Mouse (Mus musculus) E14TG2a.4 (cell line): Measurements from ENCODE around the gene Il11ra1.
"Not testable (repeated sequence)": the region's sequence is repeated elsewhere in the genome, so short reads cannot be mapped to it uniquely, and the experiment has no call there.

Experiments used
- H3K27me3 ChIP-seq: 2 replicates; pipeline ENCODE4 v1.6.1; 2014; ENCODE audit warnings: low read length, control low read depth; ENCODE audit not compliant: insufficient read depth
- H3K36me3 ChIP-seq: 2 replicates; pipeline ENCODE4 v1.6.1; 2014; ENCODE audit warnings: low read length, control low read depth; ENCODE audit not compliant: insufficient read depth
- H3K4me1 ChIP-seq: replicated peaks from 2 replicates; pipeline ENCODE4 v1.6.1; 2014; ENCODE audit warnings: low read depth, low read length, control low read depth
- H3K4me3 ChIP-seq: replicated peaks from 2 replicates; pipeline ENCODE4 v1.5.1; 2014; ENCODE audit warnings: mild to moderate bottlenecking, low read length
- H3K9me3 ChIP-seq: 2 replicates; pipeline ENCODE4 v1.6.1; 2014; ENCODE audit warnings: low read length, control low read depth
- CTCF ChIP-seq: conservative IDR thresholded peaks from 2 replicates; pipeline ENCODE4 v1.5.1; 2014; ENCODE audit warnings: low read length

The Il11ra1 gene

GRCm38 (mm10) chr4:41685882-41686492 is 13.8 kb upstream of the Il11ra1 start:
- not testable (repeated sequence) for H3K4me3 ChIP-seq, H3K9me3 ChIP-seq, H3K36me3 ChIP-seq
- Histone ChIP-seq H3K27me3 (peaks cover 36% of the 10 kb centered on the region), H3K4me1 (peaks cover 13% of the 10 kb centered on the region)

- H3K4me3 ChIP-seq, H3K9me3 ChIP-seq, H3K36me3 ChIP-seq: not testable (repeated sequence)
- Histone ChIP-seq H3K4me1 (peaks cover 17% of the 10 kb centered on the region), H3K27me3 (peaks cover 18% of the 10 kb centered on the region)
Measured at GRCm38 (mm10) chr4:41688562-41688961, 11.2 kb upstream of the Il11ra1 start.

GRCm38 (mm10) chr4:41690014-41690413 is 9.8 kb upstream of the Il11ra1 start:
- Histone ChIP-seq H3K4me1 (peaks cover 12% of the 10 kb centered on the region), H3K27me3 (peaks cover 12% of the 10 kb centered on the region)
- H3K36me3 ChIP-seq, H3K4me3 ChIP-seq, H3K9me3 ChIP-seq: not testable (repeated sequence)

GRCm38 (mm10) chr4:41693511-41693910 is 6.3 kb upstream of the Il11ra1 start:
- not testable (repeated sequence) for H3K36me3 ChIP-seq, H3K4me3 ChIP-seq, H3K9me3 ChIP-seq
- peaks cover 14% of the 10 kb centered on the region for H3K4me1 ChIP-seq
- peaks cover 15% of the 10 kb centered on the region for H3K27me3 ChIP-seq

- H3K9me3 ChIP-seq, H3K4me3 ChIP-seq, H3K36me3 ChIP-seq: not testable (repeated sequence)
- H3K4me1 ChIP-seq: peaks cover 14% of the 10 kb centered on the region
- H3K27me3 ChIP-seq: peaks cover 15% of the 10 kb centered on the region
Measured at GRCm38 (mm10) chr4:41695800-41696199, 4.0 kb upstream of the Il11ra1 start.

- not testable (repeated sequence) for H3K4me3 ChIP-seq, H3K36me3 ChIP-seq, H3K9me3 ChIP-seq
- H3K4me1 ChIP-seq: peaks cover 14% of the 10 kb centered on the region
- H3K27me3 ChIP-seq: peaks cover 15% of the 10 kb centered on the region
Measured at GRCm38 (mm10) chr4:41696452-41696851, 3.3 kb upstream of the Il11ra1 start.

- peak; percentile 36 for TF ChIP-seq CTCF
- not testable (repeated sequence) for H3K4me1 ChIP-seq, H3K9me3 ChIP-seq, H3K36me3 ChIP-seq, H3K4me3 ChIP-seq
- H3K27me3 ChIP-seq: peaks cover 16% of the 10 kb centered on the region
Measured at GRCm38 (mm10) chr4:41696930-41697841, 2.6 kb upstream of the Il11ra1 start, which contains the start of gene Cntfr. Gene Cntfr (minus strand): TSS chr4:41697089.

GRCm38 (mm10) chr4:41698421-41699016 is 1.3 kb upstream of the Il11ra1 start:
- H3K9me3 ChIP-seq, H3K36me3 ChIP-seq, H3K4me3 ChIP-seq, H3K4me1 ChIP-seq: not testable (repeated sequence)
- peaks cover 21% of the 10 kb centered on the region for H3K27me3 ChIP-seq

- H3K4me3 ChIP-seq, H3K36me3 ChIP-seq, H3K9me3 ChIP-seq: not testable (repeated sequence)
- peaks cover 25% of the 10 kb centered on the region for H3K4me1 ChIP-seq
- H3K27me3 ChIP-seq: peaks cover 36% of the 10 kb centered on the region
Measured at GRCm38 (mm10) chr4:41700224-41700623, 435 bp downstream of the Il11ra1 start.

GRCm38 (mm10) chr4:41702226-41702625 is 2.4 kb downstream of the Il11ra1 start:
- H3K36me3 ChIP-seq, H3K9me3 ChIP-seq, H3K4me3 ChIP-seq: not testable (repeated sequence)
- Histone ChIP-seq H3K4me1 (peaks cover 43% of the 10 kb centered on the region), H3K27me3 (peaks cover 48% of the 10 kb centered on the region)
